Mouse (Mus musculus) forebrain, embryonic 16.5 days (tissue): ENCODE results near the gene Galk1. TPM values are rescaled to one million over a fixed set of nuclear protein-coding genes. Genes with fewer than 3 reads are reported as not detected.
A peak's percentile ranks its signal among the peaks of the same experiment; 100 is the strongest.

Experiments
- ATAC-seq: fragments of 200-750 bp; cut with Nextera tagmentation; 2 replicates; pipeline ENCODE4 v1.8.0; 2017; ENCODE audit warnings: mild to moderate bottlenecking, moderate library complexity
- H3K27ac ChIP-seq: fragments of 300-500 bp; sonication (generic); 2 replicates; pipeline ENCODE4 v1.5.1; 2014; ENCODE audit warnings: low read length, control low read depth
- H3K27me3 ChIP-seq: fragments of 300-500 bp; sonication (generic); replicated peaks from 2 replicates; pipeline ENCODE4 v1.6.1; 2014; ENCODE audit warnings: low read length; ENCODE audit not compliant: control insufficient read depth, insufficient read depth
- H3K36me3 ChIP-seq: fragments of 300-500 bp; sonication (generic); 2 replicates; pipeline ENCODE4 v1.6.1; 2014; ENCODE audit not compliant: control insufficient read depth, insufficient read depth
- H3K4me1 ChIP-seq: fragments of 300-500 bp; sonication (generic); replicated peaks from 2 replicates; pipeline ENCODE4 v1.6.1; 2014; ENCODE audit warnings: low read length; ENCODE audit not compliant: control insufficient read depth, insufficient read depth
- H3K4me2 ChIP-seq: fragments of 300-500 bp; sonication (generic); 2 replicates; pipeline ENCODE4 v1.6.1; 2014; ENCODE audit warnings: mild to moderate bottlenecking, low read length, control low read depth
- H3K4me3 ChIP-seq: fragments of 300-500 bp; sonication (generic); replicated peaks from 2 replicates; pipeline ENCODE4 v1.5.1; 2014; ENCODE audit warnings: mild to moderate bottlenecking, low read length, control low read depth
- H3K9ac ChIP-seq: fragments of 300-500 bp; sonication (generic); replicated peaks from 2 replicates; pipeline ENCODE4 v1.6.1; 2014; ENCODE audit warnings: low read depth, low read length, control low read depth
- H3K9me3 ChIP-seq: fragments of 300-500 bp; sonication (generic); 2 replicates; pipeline ENCODE4 v1.6.1; 2016; ENCODE audit warnings: low read length; ENCODE audit not compliant: control insufficient read depth
- WGBS: fragments of 180-500 bp; shearing (Covaris S2); extraction: QIAGEN DNeasy Blood & Tissue Kit; methylation state at CpG from one replicate; pipeline ENCODE4 v1.1.7; 2014; 5-methylcytosine and 5-hydroxymethylcytosine counted together
- polyA plus RNA-seq: library from polyadenylated mRNA; unstranded; fragments of >200 nt; fragmentation: Nextera tagmentation; extraction: Ambion mirVana; gene quantifications from 2 replicates; pipeline ENCODE4 v1.2.1, GENCODE M21; 2015

Gene Galk1
- polyA plus RNA-seq, 1 experiment from 2014 or later, result 64.2 TPM

DNA sequence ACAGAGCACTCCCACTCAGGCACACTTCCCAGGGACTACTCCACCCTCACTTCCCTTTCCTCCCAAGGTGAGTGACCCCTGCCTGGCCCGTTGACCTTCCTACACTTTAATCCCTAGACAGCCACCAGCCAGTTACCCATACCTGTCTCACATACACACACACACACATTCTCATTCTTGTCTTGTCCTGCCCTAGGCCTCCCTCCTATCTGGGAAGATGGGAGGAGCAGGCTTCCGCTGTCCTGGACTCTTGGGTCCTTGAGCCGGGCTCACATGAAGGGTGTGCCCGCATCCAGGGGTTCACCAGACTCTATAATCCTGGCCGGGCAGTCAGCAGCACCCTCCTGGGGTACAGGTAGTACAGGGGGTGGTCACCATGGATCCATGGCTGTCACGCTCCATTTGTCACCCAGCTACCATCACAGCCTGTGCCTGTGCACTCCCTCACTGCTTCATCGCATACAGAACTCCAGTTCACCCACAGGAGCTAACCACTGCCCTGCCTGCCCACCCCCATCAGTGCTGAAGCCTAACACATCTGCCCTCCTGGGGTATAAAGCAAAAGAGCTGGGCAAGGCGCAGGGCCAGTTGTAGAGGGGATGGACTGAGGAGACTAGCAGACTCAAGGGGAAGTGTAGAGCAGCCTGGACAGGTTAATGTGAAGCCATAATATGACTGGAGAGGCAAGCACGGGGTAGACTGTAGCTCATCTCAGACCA is 6.7 kb downstream of the Galk1 start:
- no peaks in the 10 kb centered on the region for H3K9me3 ChIP-seq
- no peak overlapping the region for H3K4me2 ChIP-seq
- no peaks in the 10 kb centered on the region for H3K27me3 ChIP-seq
- no peaks in the 10 kb centered on the region for H3K36me3 ChIP-seq
- 0 out of 2 replicates have a peak, but pooled peaks have one; percentile 19 for ATAC-seq
- 73% methylated on average over 9 of the region's 9 CpGs for WGBS
- no peak overlapping the region for H3K27ac ChIP-seq
- H3K4me3 ChIP-seq, result no peak overlapping the region
- H3K4me1 ChIP-seq, result peaks cover 12% of the 10 kb centered on the region
- H3K9ac ChIP-seq, result no peak overlapping the region; the same call in 1 of the 2 replicates

DNA sequence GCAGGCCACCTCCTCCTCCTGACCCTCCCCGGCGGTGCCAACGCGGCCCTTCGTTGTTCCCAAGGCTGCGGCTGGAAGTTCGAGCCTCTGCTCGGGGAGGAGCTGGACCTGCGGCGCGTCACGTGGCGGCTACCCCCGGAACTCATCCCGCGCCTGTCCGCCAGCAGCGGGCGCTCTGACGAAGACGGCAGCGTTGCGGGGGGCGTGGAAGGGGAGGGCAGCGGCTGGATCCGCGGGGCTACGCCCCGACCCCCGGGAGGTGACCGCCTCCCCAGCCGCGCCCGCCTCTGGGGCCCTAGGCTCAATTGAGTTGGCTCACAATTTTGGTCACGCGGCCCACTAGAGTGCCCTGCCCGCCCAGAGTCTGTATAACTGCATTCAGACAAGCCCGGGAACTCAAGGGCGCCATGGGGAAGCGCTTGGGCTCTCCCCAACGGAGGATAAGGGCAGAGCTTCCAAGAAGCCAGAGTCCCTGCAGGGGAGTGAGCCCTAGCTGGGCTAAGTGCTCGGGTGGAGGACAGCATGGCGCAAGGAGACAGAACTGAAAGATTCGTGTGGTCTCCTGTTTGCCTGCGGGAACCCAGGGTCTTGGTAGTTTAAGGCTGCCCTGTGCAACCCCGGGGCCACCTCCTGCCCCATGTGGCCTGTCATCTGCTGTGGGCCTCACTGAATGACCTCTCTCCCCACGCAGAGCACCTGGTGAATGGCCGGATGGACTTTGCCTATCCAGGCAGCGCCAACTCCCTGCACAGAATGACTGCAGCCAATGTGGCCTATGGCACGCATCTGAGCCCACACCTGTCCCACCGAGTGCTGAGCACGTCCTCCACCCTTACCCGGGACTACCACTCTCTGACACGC is 7.4 kb downstream of the Galk1 start:
- no peaks in the 10 kb centered on the region for H3K36me3 ChIP-seq
- no peaks in the 10 kb centered on the region for H3K27me3 ChIP-seq
- H3K4me1 ChIP-seq, result peaks cover 12% of the 10 kb centered on the region
- H3K9ac ChIP-seq, result peak overlapping the region; percentile 65
- H3K4me2 ChIP-seq, result peak overlapping the region; percentile 72
- peak overlapping the region; percentile 43 for H3K4me3 ChIP-seq
- 8% methylated on average over 48 of the region's 54 CpGs for WGBS
- peak; percentile 61 for ATAC-seq
- H3K9me3 ChIP-seq, result no peaks in the 10 kb centered on the region
- H3K27ac ChIP-seq, result no peak overlapping the region

- H3K36me3 ChIP-seq, result no peaks in the 10 kb centered on the region
- no peaks in the 10 kb centered on the region for H3K9me3 ChIP-seq
- H3K27ac ChIP-seq, result no peak overlapping the region
- H3K4me3 ChIP-seq, result peak overlapping the region; percentile 43
- WGBS, result 34% methylated on average over 8 of the region's 8 CpGs
- H3K27me3 ChIP-seq, result no peaks in the 10 kb centered on the region
- H3K9ac ChIP-seq, result peak overlapping the region; percentile 65
- H3K4me2 ChIP-seq, result peak overlapping the region; percentile 72
- no peak for ATAC-seq
- peaks cover 9% of the 10 kb centered on the region for H3K4me1 ChIP-seq
Observed at GRCm38 (mm10) chr11:116004186-116004823, 8.2 kb downstream of the Galk1 start.

DNA sequence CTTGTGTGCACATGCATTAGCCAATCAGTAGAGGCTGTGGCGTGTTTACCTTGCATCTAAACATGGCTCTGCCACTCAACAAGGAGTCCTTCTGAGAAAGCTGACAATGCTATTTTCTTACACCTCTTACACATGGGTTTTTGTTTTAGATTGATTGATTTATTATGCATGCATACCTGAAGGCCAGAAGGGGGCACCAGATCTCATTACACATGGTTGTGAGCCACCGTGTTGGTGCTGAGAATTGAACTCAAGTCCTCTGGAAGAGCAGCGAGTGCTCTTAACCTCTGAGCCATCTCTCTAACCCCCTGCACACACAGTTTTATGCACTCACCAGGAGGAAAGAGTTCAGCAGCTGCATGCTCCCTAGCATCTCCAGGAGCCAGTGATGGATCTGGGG is 9.6 kb downstream of the Galk1 start:
- no peak overlapping the region for H3K9ac ChIP-seq
- H3K4me2 ChIP-seq, result no peak overlapping the region
- 79% methylated on average over 3 of the region's 3 CpGs for WGBS
- no peak for ATAC-seq
- no peaks in the 10 kb centered on the region for H3K9me3 ChIP-seq
- H3K27me3 ChIP-seq, result no peaks in the 10 kb centered on the region
- no peak overlapping the region for H3K4me3 ChIP-seq
- no peaks in the 10 kb centered on the region for H3K36me3 ChIP-seq
- no peak overlapping the region for H3K27ac ChIP-seq
- H3K4me1 ChIP-seq, result peaks cover 9% of the 10 kb centered on the region

DNA sequence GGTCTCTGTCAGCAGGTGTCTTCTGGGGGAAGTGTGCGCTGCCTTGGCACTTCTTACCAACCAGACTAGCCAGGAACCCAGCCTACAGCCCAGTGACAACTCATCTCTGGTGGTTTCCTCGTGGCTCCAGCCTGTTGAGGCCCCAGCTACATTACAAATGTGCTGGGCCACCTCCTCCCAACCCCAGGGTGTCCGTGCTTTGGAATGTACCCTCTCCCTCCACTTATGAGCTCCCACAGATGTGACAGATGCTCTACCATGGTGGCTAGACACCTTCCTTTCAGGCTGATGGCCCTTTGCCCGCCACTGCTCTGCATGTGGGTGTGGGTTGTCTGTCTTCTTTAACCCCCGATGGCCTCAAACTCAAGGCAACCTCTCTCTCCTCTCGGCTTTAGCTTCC is 10.8 kb downstream of the Galk1 start:
- H3K27ac ChIP-seq, result no peak overlapping the region
- no peaks in the 10 kb centered on the region for H3K9me3 ChIP-seq
- no peak for ATAC-seq
- WGBS, result 79% methylated on average over 6 of the region's 6 CpGs
- no peak overlapping the region for H3K4me3 ChIP-seq
- H3K36me3 ChIP-seq, result no peaks in the 10 kb centered on the region
- no peak overlapping the region for H3K4me2 ChIP-seq
- no peaks in the 10 kb centered on the region for H3K27me3 ChIP-seq
- H3K4me1 ChIP-seq, result peaks cover 9% of the 10 kb centered on the region
- no peak overlapping the region for H3K9ac ChIP-seq

GRCm38 (mm10) chr11:116000607-116001006 is 11.9 kb downstream of the Galk1 start:
- H3K4me2 ChIP-seq, result no peak overlapping the region
- no peak for ATAC-seq
- no peaks in the 10 kb centered on the region for H3K27me3 ChIP-seq
- H3K27ac ChIP-seq, result no peak overlapping the region
- WGBS, result 14% methylated on average over 10 of the region's 10 CpGs
- H3K4me3 ChIP-seq, result no peak overlapping the region
- no peaks in the 10 kb centered on the region for H3K36me3 ChIP-seq
- H3K4me1 ChIP-seq, result peaks cover 9% of the 10 kb centered on the region
- H3K9me3 ChIP-seq, result no peaks in the 10 kb centered on the region
- no peak overlapping the region for H3K9ac ChIP-seq

DNA sequence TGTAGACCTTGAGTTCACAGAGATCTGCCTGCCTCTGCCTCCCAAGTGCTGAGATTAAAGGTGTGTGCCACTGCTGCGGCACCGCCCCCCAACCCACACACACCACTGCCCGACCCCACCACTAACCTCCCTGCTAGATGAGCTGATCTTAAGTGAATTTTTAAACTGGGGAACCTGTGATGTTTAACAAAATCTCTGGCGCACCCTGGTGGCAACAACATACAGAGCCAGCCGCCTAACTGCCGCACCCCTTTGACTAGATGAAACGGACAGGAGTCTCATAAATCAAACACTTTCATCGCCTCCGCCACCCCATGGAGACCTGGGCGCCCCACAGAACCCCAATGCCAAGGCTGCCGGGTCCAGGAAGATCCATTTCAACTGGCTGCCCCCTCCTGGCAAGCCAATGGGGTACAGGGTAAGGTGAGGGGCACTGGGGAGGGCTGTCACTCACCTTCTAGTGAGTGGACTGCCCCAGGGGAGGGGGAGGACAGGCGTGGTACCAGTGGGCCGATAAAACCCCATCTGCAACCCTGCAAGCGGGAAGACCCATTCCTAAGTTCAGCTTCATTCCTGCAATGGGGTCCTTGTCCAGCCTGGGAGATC is 12.9 kb downstream of the Galk1 start:
- peak; percentile 26; the same call in 1 of the 2 replicates for ATAC-seq
- H3K9me3 ChIP-seq, result no peaks in the 10 kb centered on the region
- H3K4me2 ChIP-seq, result no peak overlapping the region

DNA sequence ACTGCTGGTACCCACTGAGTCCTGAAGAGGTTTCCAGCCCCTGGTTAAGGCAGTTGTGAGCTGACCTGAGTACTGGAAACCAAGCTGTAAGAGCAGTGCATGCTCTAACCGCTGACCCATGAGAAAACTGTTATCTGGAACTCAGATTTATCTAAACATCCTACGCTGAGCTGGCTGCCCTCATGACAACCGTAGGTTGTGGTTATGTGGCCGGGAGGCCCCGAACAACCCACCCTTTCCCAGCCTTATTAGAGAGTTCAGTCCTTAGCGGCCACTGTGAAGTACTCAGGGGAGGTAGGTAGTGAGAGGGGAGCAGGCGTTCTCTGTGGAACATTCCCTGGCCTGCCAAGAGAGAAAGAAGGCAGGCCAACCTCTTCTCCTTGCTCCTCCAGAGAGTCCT is 13.5 kb downstream of the Galk1 start:
- Histone ChIP-seq H3K27me3 (no peaks in the 10 kb centered on the region), H3K36me3 (no peaks in the 10 kb centered on the region), H3K9ac (no peak overlapping the region), H3K4me1 (no peaks in the 10 kb centered on the region), H3K27ac (no peak overlapping the region), H3K4me2 (no peak overlapping the region), H3K9me3 (no peaks in the 10 kb centered on the region), H3K4me3 (no peak overlapping the region)
- no peak for ATAC-seq
- 88% methylated on average over 7 of the region's 7 CpGs for WGBS

More for the DNA sequence above, 12.9 kb downstream of the Galk1 start:
- H3K27ac ChIP-seq, result no peak overlapping the region
- no peaks in the 10 kb centered on the region for H3K36me3 ChIP-seq
- H3K4me1 ChIP-seq, result peaks cover under 1% of the 10 kb centered on the region
- WGBS, result 19% methylated on average over 14 of the region's 14 CpGs
- H3K27me3 ChIP-seq, result no peaks in the 10 kb centered on the region
- no peak overlapping the region for H3K4me3 ChIP-seq
- H3K9ac ChIP-seq, result 0 out of 2 replicates have a peak overlapping the region, but pooled peaks have one; percentile 5

- H3K27me3 ChIP-seq, result no peaks in the 10 kb centered on the region
- no peaks in the 10 kb centered on the region for H3K36me3 ChIP-seq
- H3K9ac ChIP-seq, result no peak overlapping the region
- no peak overlapping the region for H3K27ac ChIP-seq
- H3K4me3 ChIP-seq, result no peak overlapping the region
- 70% methylated on average over 5 of the region's 5 CpGs for WGBS
- no peak for ATAC-seq
- no peaks in the 10 kb centered on the region for H3K9me3 ChIP-seq
- no peak overlapping the region for H3K4me2 ChIP-seq
- no peaks in the 10 kb centered on the region for H3K4me1 ChIP-seq
Observed at GRCm38 (mm10) chr11:115997662-115998061, 14.9 kb downstream of the Galk1 start.
